Mouse (Mus musculus) liver, embryonic 14.5 days (tissue): ENCODE measurements at regions not wholly inside any gene's neighbourhood (a gene's known extent, or its start where the extent isn't known, plus 50 kb on each side); places are given as distances from the start of the nearest gene placed in this dataset.

ENCODE experiments used
- ATAC-seq: fragments of 200-750 bp; cut with Nextera tagmentation; 2 replicates; pipeline ENCODE4 v1.8.0; 2017; ENCODE audit warnings: moderate number of reproducible peaks, mild to moderate bottlenecking, moderate library complexity; ENCODE audit not compliant: insufficient read depth
- DNase-seq, 3 experiments: peaks; one replicate each; pipeline ENCODE4 v3.0.0-alpha.2; 2012 to 2013; ENCODE audit warnings: low read depth in 3 of 3, low spot score in 3 of 3
- H3K27ac ChIP-seq: fragments of 300-500 bp; sonication (generic); 2 replicates; pipeline ENCODE4 v1.5.1; 2014; ENCODE audit warnings: moderate library complexity, mild to moderate bottlenecking, control low read depth, inconsistent platforms
- H3K27me3 ChIP-seq: fragments of 300-500 bp; sonication (generic); 2 replicates; pipeline ENCODE4 v1.6.1; 2014; ENCODE audit warnings: mild to moderate bottlenecking, low read length, moderate library complexity; ENCODE audit not compliant: control insufficient read depth, insufficient read depth
- H3K36me3 ChIP-seq: fragments of 300-500 bp; sonication (generic); replicated peaks from 2 replicates; pipeline ENCODE4 v1.6.1; 2014; ENCODE audit warnings: low read depth; ENCODE audit not compliant: control insufficient read depth, insufficient read depth
- H3K4me1 ChIP-seq, 2 experiments: fragments of 200-500 bp in 1 of 2; fragments of 300-500 bp in 1 of 2; sonication (generic) in 1 of 2; replicated peaks; 2 replicates each; pipeline ENCODE4 v1.6.1; 2012 to 2014; ENCODE audit warnings: antibody characterized with exemption in 1 of 2, inconsistent platforms in 1 of 2, low read length in 1 of 2; ENCODE audit not compliant: control insufficient read depth in 2 of 2, insufficient read depth in 2 of 2
- H3K4me2 ChIP-seq: fragments of 300-500 bp; sonication (generic); 2 replicates; pipeline ENCODE4 v1.6.1; 2014; ENCODE audit warnings: low read depth, mild to moderate bottlenecking, control low read depth, moderate library complexity
- H3K4me3 ChIP-seq, 2 experiments: fragments of 200-500 bp in 1 of 2; fragments of 300-500 bp in 1 of 2; sonication (generic) in 1 of 2; 2 replicates each; pipeline ENCODE4 v1.5.1; 2012 to 2014; ENCODE audit warnings: low read depth in 2 of 2, low read length in 2 of 2, mild to moderate bottlenecking in 2 of 2, control low read depth in 1 of 2, inconsistent platforms in 1 of 2, moderate library complexity in 1 of 2; ENCODE audit not compliant: insufficient read depth in 1 of 2
- H3K9ac ChIP-seq: fragments of 300-500 bp; sonication (generic); replicated peaks from 2 replicates; pipeline ENCODE4 v1.6.1; 2014; ENCODE audit warnings: mild to moderate bottlenecking, control low read depth, moderate library complexity
- H3K9me3 ChIP-seq: fragments of 300-500 bp; sonication (generic); 2 replicates; pipeline ENCODE4 v1.6.1; 2016; ENCODE audit warnings: low read length, mixed read lengths; ENCODE audit not compliant: control insufficient read depth
- CTCF ChIP-seq: IDR thresholded peaks from 2 replicates; pipeline ENCODE4 v1.5.1; 2016; ENCODE audit warnings: antibody characterized with exemption, low read depth, control low read depth
- EP300 ChIP-seq: IDR thresholded peaks from 2 replicates; pipeline ENCODE4 v1.6.1; 2016; ENCODE audit warnings: antibody characterized with exemption, low read depth
- WGBS: fragments of 180-500 bp; shearing (Covaris S2); extraction: QIAGEN DNeasy Blood & Tissue Kit; methylation state at CpG from one replicate; pipeline ENCODE4 v1.1.7; 2014; ENCODE audit not compliant: insufficient replicate concordance; 5-methylcytosine and 5-hydroxymethylcytosine counted together

GRCm38 (mm10) chr3:38231506-38231905, 253.1 kb downstream of the Ankrd50 start:
- Histone ChIP-seq H3K4me1 (no peaks in the 10 kb centered on the region), H3K27me3 (no peaks in the 10 kb centered on the region), H3K36me3 (no peaks in the 10 kb centered on the region), H3K27ac (no peak overlapping the region), H3K9ac (no peak overlapping the region), H3K9me3 (no peaks in the 10 kb centered on the region), H3K4me3 (no peak overlapping the region), H3K4me2 (no peak overlapping the region)
- TF ChIP-seq CTCF (no peak), EP300 (no peak)
- 41% methylated on average over 3 of the region's 3 CpGs for WGBS
- no peak for DNase-seq
- no peak for ATAC-seq

DNA sequence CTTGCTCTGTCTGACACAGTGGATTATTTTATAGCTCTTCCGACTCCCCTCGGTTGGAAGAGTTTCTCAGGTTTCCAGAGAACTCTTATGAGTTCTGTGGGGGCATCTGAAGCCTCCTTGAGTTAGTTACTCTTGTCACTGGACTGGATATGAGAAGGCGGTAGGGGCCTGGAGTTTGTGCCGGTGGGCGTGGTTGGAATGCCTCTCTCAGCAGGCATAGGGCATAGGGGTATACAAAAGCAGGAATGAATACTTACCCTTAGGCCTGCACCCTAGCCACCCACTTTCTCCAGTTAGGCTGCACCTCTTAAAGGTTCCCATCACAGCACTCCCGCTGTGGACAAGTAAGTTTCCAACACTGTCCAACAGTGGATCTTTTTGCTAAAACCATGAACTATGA, 253.8 kb downstream of the Ankrd50 start:
- ATAC-seq = no peak

GRCm38 (mm10) chr3:38229686-38230085, 255.0 kb downstream of the Ankrd50 start:
- no peak overlapping the region for H3K4me3 ChIP-seq
- H3K27me3 ChIP-seq = no peaks in the 10 kb centered on the region
- no peaks in the 10 kb centered on the region for H3K9me3 ChIP-seq
- no peak overlapping the region for H3K9ac ChIP-seq
- H3K4me2 ChIP-seq = no peak overlapping the region
- TF ChIP-seq EP300 (no peak), CTCF (no peak)
- DNase-seq = no peak
- no peaks in the 10 kb centered on the region for H3K36me3 ChIP-seq
- no peak for ATAC-seq
- H3K4me1 ChIP-seq = no peaks in the 10 kb centered on the region
- H3K27ac ChIP-seq = no peak overlapping the region
- 62% methylated on average over 5 of the region's 5 CpGs for WGBS

More for the DNA sequence above, 253.8 kb downstream of the Ankrd50 start:
- no peak overlapping the region for H3K9ac ChIP-seq
- H3K36me3 ChIP-seq = no peaks in the 10 kb centered on the region
- TF ChIP-seq CTCF (no peak), EP300 (no peak)
- 71% methylated on average over 6 of the region's 6 CpGs for WGBS
- H3K4me2 ChIP-seq = no peak overlapping the region
- no peak for DNase-seq
- H3K27ac ChIP-seq = no peak overlapping the region
- H3K27me3 ChIP-seq = no peaks in the 10 kb centered on the region
- no peak overlapping the region for H3K4me3 ChIP-seq
- no peaks in the 10 kb centered on the region for H3K9me3 ChIP-seq
- no peaks in the 10 kb centered on the region for H3K4me1 ChIP-seq

DNA sequence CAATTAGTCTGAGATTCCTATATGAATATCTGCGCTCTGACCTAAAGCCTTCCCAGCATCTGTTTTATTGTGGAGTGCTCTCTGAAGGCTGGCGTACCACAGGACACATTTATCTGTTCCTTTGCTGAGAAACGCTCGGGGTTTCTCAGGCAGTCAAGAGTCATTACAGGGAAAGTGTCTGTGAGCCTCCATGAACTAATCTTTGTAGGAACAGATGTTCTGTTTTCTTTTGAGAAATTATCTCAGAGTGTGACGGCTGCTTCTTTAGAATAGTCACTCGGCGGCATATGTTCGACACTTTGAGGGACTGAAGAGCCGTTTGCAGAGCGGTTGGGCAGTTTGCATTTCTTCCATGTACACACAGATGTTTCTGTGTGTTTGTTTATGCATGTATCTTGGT, 255.6 kb downstream of the Ankrd50 start:
- Histone ChIP-seq H3K36me3 (no peaks in the 10 kb centered on the region), H3K9ac (no peak overlapping the region), H3K27ac (no peak overlapping the region), H3K4me3 (no peak overlapping the region), H3K9me3 (no peaks in the 10 kb centered on the region), H3K27me3 (no peaks in the 10 kb centered on the region), H3K4me2 (no peak overlapping the region), H3K4me1 (no peaks in the 10 kb centered on the region)
- no peak for TF ChIP-seq EP300
- TF ChIP-seq CTCF = no peak
- DNase-seq (no peak), ATAC-seq (no peak)
- 50% methylated on average over 10 of the region's 10 CpGs for WGBS

DNA sequence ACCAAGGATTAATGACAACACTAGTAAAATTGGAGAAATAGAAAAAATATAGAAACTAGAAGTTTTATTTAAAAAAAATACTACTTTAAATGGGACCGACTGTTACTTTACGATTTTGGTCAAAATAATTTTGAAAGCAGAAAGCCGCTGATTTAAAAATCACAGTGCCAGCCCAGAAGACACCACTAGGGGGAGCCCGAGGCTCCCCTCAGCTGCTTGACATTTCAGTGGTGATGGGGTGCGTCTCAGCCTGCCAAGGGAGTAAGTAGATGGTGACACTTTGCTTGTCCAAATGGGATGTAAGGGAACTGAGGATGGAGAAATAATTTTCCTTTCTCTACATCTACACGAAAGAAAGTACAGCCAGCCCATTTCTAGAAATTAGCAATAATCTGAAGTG, 257.0 kb downstream of the Ankrd50 start:
- H3K36me3 ChIP-seq = no peaks in the 10 kb centered on the region
- no peak overlapping the region for H3K4me3 ChIP-seq
- H3K9ac ChIP-seq = no peak overlapping the region
- 16% methylated on average over 6 of the region's 6 CpGs for whole genome bisulfite sequencing
- no peaks in the 10 kb centered on the region for H3K4me1 ChIP-seq
- no peak for ATAC-seq
- no peak overlapping the region for H3K27ac ChIP-seq
- H3K9me3 ChIP-seq = no peaks in the 10 kb centered on the region
- H3K4me2 ChIP-seq = no peak overlapping the region
- DNase-seq = peak in 2 of 3 experiments; percentile 9 to 11
- H3K27me3 ChIP-seq = no peaks in the 10 kb centered on the region
- TF ChIP-seq CTCF (peak; percentile 80), EP300 (no peak)
